In the genomic region with DNA sequence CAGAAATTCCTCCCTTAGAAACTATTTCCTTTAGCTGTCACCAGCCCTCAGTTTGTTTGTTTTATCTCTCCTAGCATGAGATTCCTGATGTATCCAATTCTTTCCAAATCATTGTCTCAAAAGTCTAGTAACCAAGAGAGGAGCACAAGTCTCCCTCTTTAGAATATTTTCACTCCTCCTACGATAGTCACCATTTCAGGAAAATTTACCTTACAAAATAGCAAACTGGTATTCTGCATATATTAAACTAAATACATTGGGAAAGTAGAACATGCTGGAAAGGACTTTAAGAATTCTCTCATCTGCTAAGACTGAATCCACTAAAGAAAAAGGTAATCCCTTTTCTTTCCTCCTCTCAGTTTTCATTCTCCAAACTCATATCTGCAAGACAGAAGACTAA, we compare ENCODE assay signal across 20 mouse cellular contexts.
"Had no signal": no experiment of that assay in that cellular context is flagged by ENCODE, and none has a peak within 500 bp of the region (broad histone marks: within the 10 kb centered on the region; RNA-seq: fewer than 3 reads in every experiment).

No protein-coding gene starts in this region.

- ATAC-seq: hindbrain, embryonic 16.5 days; hindbrain, postnatal 0 days; inflammation-experienced regulatory T-cells, adult 6 months; intestine, embryonic 15.5 days; intestine, embryonic 16.5 days; intestine, postnatal 0 days had no signal

- DNase-seq: heart, postnatal 10 days; heart, postnatal 14 days; heart, postnatal 36 days; heart, postnatal 4 days; kidney, adult 11 months; kidney, adult 18-20 months; kidney, adult 2 months; kidney, adult 8-10 months; kidney, adult 9 months; kidney, postnatal 14 days; kidney, postnatal 25 days; kidney, postnatal 36 days; layer of hippocampus, adult 9-11 months; layer of hippocampus, postnatal 36 days had no signal
